Mouse (Mus musculus) heart, embryonic 10.5 days (tissue): ENCODE measurements around the gene Mybpc2. TPM values are rescaled to one million over a fixed set of nuclear protein-coding genes. Genes with fewer than 3 reads are reported as not detected.

Experiments used
- DNase-seq: peaks from one replicate; pipeline ENCODE4 v3.0.0-alpha.2; 2017; ENCODE audit warnings: low spot score
- H3K27ac ChIP-seq: fragments of 300-500 bp; sonication (generic); 2 replicates; pipeline ENCODE4 v1.5.1; 2016; ENCODE audit warnings: mild to moderate bottlenecking
- H3K27me3 ChIP-seq: fragments of 300-500 bp; sonication (generic); 2 replicates; pipeline ENCODE4 v1.6.1; 2016; ENCODE audit warnings: mild to moderate bottlenecking; ENCODE audit not compliant: poor library complexity, insufficient read depth, severe bottlenecking
- H3K36me3 ChIP-seq: fragments of 300-500 bp; sonication (generic); 2 replicates; pipeline ENCODE4 v1.6.1; 2016; ENCODE audit warnings: mild to moderate bottlenecking, moderate library complexity
- H3K4me1 ChIP-seq: fragments of 300-500 bp; sonication (generic); 2 replicates; pipeline ENCODE4 v1.6.1; 2016; ENCODE audit warnings: mild to moderate bottlenecking
- H3K4me3 ChIP-seq: fragments of 300-500 bp; sonication (generic); 2 replicates; pipeline ENCODE4 v1.5.1; 2016; ENCODE audit warnings: mild to moderate bottlenecking, moderate library complexity
- H3K9me3 ChIP-seq: fragments of 300-500 bp; sonication (generic); 2 replicates; pipeline ENCODE4 v1.6.1; 2016; ENCODE audit warnings: mild to moderate bottlenecking, moderate library complexity
- WGBS: fragments of 180-500 bp; shearing (Covaris S2); methylation state at CpG from one replicate; pipeline ENCODE4 v1.1.7; 2016; 5-methylcytosine and 5-hydroxymethylcytosine counted together
- microRNA-seq: library from miRNA; unstranded; fragments of <30 nt; microRNA quantifications from one replicate; pipeline ENCODE4, GENCODE M21; 2017
- polyA plus RNA-seq: library from polyadenylated mRNA; unstranded; fragments of >200 nt; fragmentation: Nextera tagmentation; extraction: Ambion mirVana; gene quantifications from 2 replicates; pipeline ENCODE4 v1.2.1, GENCODE M21; 2016

Mybpc2 gene
- polyA plus RNA-seq, 1 experiment from 2014 or later: 0.21 TPM

GRCm38 (mm10) chr7:44461503-44462217 is 62.8 kb downstream of the Mybpc2 start:
- Histone ChIP-seq H3K4me3 (peak overlapping the region; percentile 57), H3K27me3 (peaks cover 64% of the 10 kb centered on the region), H3K9me3 (no peaks in the 10 kb centered on the region), H3K4me1 (peaks cover 50% of the 10 kb centered on the region), H3K36me3 (peaks cover 20% of the 10 kb centered on the region), H3K27ac (peak overlapping the region; percentile 49; the same call in 1 of the 2 replicates)
- WGBS: 54% methylated on average over 57 of the region's 57 CpGs
- no peak for DNase-seq

DNA sequence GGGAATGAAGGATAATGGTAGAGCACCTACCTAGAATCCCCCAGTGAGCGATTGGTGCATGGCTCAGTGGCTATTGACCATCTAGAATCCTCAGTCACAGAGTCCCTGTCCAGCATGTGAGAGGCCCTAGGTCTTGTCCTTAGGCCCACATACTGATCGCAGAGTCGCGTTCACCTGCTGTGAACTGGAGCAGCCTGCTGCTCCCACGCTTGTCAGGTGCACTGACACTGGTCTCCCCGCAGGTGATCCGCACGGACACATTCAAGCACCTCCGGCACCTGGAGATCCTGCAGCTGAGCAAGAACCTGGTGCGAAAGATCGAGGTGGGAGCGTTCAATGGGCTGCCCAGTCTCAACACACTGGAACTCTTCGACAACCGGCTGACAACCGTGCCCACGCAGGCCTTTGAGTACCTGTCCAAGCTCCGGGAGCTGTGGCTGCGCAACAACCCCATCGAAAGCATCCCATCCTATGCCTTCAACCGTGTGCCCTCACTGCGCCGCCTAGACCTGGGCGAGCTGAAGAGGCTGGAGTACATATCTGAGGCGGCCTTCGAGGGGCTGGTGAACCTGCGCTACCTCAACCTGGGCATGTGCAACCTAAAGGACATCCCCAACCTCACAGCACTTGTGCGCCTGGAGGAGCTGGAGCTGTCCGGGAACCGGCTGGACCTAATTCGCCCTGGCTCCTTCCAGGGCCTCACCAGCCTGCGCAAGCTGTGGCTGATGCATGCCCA is 63.5 kb downstream of the Mybpc2 start:
- H3K9me3 ChIP-seq: no peaks in the 10 kb centered on the region
- H3K27ac ChIP-seq: no peak overlapping the region
- H3K36me3 ChIP-seq: peaks cover 22% of the 10 kb centered on the region
- H3K4me3 ChIP-seq: no peak overlapping the region
- peaks cover 64% of the 10 kb centered on the region for H3K27me3 ChIP-seq
- peaks cover 43% of the 10 kb centered on the region for H3K4me1 ChIP-seq
- 76% methylated on average over 31 of the region's 31 CpGs for WGBS
- no peak for DNase-seq

- peaks cover 24% of the 10 kb centered on the region for H3K36me3 ChIP-seq
- peaks cover 59% of the 10 kb centered on the region for H3K27me3 ChIP-seq
- peaks cover 35% of the 10 kb centered on the region for H3K4me1 ChIP-seq
- no peak for DNase-seq
- no peak overlapping the region for H3K4me3 ChIP-seq
- H3K27ac ChIP-seq: no peak overlapping the region
- 75% methylated on average over 6 of the region's 6 CpGs for WGBS
- no peaks in the 10 kb centered on the region for H3K9me3 ChIP-seq
These were observed 64.4 kb downstream of the Mybpc2 start for GRCm38 (mm10) chr7:44460067-44460466.

DNA sequence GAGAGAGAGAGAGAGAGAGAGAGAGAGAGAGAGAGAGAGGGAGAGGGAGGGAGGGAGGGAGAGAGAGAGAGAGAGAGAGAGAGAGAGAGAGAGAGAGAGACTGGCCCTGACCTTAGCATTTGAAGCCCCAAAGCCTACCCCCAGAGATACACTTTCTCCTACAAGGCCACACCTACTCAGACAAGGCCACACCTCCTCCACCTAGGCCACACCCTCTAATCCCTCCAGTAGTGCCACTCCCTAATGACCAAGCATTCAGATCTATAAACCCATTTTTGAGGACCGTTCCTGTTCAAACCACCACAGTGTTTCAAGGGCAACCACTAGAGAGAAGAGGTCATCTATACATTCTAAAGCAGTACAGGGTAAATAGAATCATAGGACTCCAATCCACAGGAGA is 68.2 kb downstream of the Mybpc2 start:
- peaks cover 11% of the 10 kb centered on the region for H3K4me1 ChIP-seq
- H3K9me3 ChIP-seq: no peaks in the 10 kb centered on the region
- peaks cover 16% of the 10 kb centered on the region for H3K36me3 ChIP-seq
- H3K27ac ChIP-seq: no peak overlapping the region
- 82% methylated on average over 1 of the region's 1 CpGs for WGBS
- H3K4me3 ChIP-seq: no peak overlapping the region
- DNase-seq: no peak
- peaks cover 22% of the 10 kb centered on the region for H3K27me3 ChIP-seq

DNA sequence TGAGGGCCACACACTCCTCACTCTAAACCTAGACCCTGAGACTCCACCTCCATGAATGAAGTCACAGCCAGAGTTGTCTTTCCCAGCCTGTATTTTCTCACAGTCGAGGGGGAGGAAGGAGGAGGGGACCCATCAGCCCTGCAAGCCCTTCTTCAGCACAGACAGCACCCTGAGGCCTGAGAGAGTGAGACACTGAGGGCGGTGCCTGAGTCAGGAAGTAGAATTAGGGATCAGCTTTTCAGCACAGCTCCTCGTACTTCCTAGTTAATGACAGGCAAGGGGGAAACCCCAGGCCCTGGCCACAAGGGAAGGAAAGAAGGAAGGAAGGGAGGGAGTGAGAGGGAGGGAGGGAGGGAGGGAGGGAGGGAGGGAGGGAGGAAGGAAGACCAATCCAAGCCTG is 71.2 kb downstream of the Mybpc2 start:
- WGBS: 12% methylated on average over 3 of the region's 3 CpGs
- Histone ChIP-seq H3K36me3 (peaks cover 9% of the 10 kb centered on the region; the same call in 1 of the 2 replicates), H3K4me1 (peaks cover 11% of the 10 kb centered on the region), H3K4me3 (no peak overlapping the region), H3K27ac (peak overlapping the region; percentile 56; the same call in 1 of the 2 replicates), H3K9me3 (no peaks in the 10 kb centered on the region), H3K27me3 (no peaks in the 10 kb centered on the region)
- DNase-seq: no peak

Small RNA genes within 50 kb of the gene (microRNA-seq; reads per million reads assigned to microRNA genes)
- gene Mir7052: 1.8 reads per million
- gene Mir7053: not detected

Other genes with a start within 250 kb of the Mybpc2 start
- gene Clec11a, start 217.8 kb downstream of the Mybpc2 start, polyA plus RNA-seq: 0.60 and 1.2 TPM in 2 replicates
- 0.47 and 0.84 TPM in 2 replicates for gene Shank1, start 214.4 kb downstream of the Mybpc2 start, polyA plus RNA-seq
- gene Syt3, start 140.6 kb downstream of the Mybpc2 start, polyA plus RNA-seq: 0.74 and 0.78 TPM in 2 replicates
- gene 1700008O03Rik, start 138.8 kb downstream of the Mybpc2 start, polyA plus RNA-seq: 0.49 and 0.83 TPM in 2 replicates
- 1.2 and 1.7 TPM in 2 replicates for gene Lrrc4b, start 95.6 kb downstream of the Mybpc2 start, polyA plus RNA-seq
- gene Aspdh, start 59.3 kb downstream of the Mybpc2 start, polyA plus RNA-seq: 0.83 and 1.8 TPM in 2 replicates
- 158 and 196 TPM in 2 replicates for gene Josd2, start 56.7 kb downstream of the Mybpc2 start, polyA plus RNA-seq
- 92.2 and 95.7 TPM in 2 replicates for gene Emc10, start 28.1 kb downstream of the Mybpc2 start, polyA plus RNA-seq
- 9.3 and 11.1 TPM in 2 replicates for gene Fam71e1, start 28.1 kb downstream of the Mybpc2 start, polyA plus RNA-seq
- gene Spib, start 7.4 kb upstream of the Mybpc2 start, polyA plus RNA-seq: 0.12 and 0.15 TPM in 2 replicates
- gene Pold1, start 24.2 kb upstream of the Mybpc2 start, polyA plus RNA-seq: 96.8 and 101 TPM in 2 replicates
- 59.9 and 65.3 TPM in 2 replicates for gene Nr1h2, start 29.3 kb upstream of the Mybpc2 start, polyA plus RNA-seq
- 0.64 TPM in 1 of 2 replicates, not detected in the other for gene Napsa, start 47.7 kb upstream of the Mybpc2 start, polyA plus RNA-seq
- 0.02 and 0.24 TPM in 2 replicates for gene Kcnc3, start 66.0 kb upstream of the Mybpc2 start, polyA plus RNA-seq
- 0.68 and 2.4 TPM in 2 replicates for gene Myh14, start 146.2 kb upstream of the Mybpc2 start, polyA plus RNA-seq
- gene Izumo2, start 184.1 kb upstream of the Mybpc2 start, polyA plus RNA-seq: not detected in 2 replicates
- 34.0 and 35.5 TPM in 2 replicates for gene Vrk3, start 223.8 kb upstream of the Mybpc2 start, polyA plus RNA-seq
- gene Zfp473, start 226.4 kb upstream of the Mybpc2 start, polyA plus RNA-seq: 1.8 TPM in 2 replicates